Mouse (Mus musculus): ENCODE measurements around the gene Zfp992.
"Not testable (repeated sequence)": the region's sequence is repeated elsewhere in the genome, so short reads cannot be mapped to it uniquely, and the experiment has no call there.

Zfp992 gene

DNA sequence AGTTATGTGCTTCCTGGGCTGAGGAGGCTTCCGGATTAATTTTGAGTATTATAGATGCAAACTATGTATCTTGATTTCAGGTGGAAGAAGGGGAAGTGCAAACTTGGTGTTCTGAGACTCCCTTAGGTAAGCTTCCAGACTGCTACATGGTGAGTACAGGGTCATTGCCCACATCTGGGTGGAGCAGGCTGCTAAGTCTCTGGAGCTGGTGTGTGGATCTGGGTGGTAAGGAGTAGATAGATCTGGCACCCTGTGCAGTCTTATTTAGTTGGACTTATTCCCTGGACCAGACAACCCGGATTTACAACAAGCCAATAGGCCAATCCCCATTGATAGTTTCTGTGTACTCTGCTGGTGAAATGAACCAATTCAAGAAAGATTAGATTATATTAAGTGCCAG, at the start of gene Zfp992:
Gene Zfp992, plus strand, starts transcription at position 74 of the 400 bp plus-strand sequence.
- DNase-seq (ENCODE audit: low spot score in 2 of 2), result not testable (repeated sequence)

DNA sequence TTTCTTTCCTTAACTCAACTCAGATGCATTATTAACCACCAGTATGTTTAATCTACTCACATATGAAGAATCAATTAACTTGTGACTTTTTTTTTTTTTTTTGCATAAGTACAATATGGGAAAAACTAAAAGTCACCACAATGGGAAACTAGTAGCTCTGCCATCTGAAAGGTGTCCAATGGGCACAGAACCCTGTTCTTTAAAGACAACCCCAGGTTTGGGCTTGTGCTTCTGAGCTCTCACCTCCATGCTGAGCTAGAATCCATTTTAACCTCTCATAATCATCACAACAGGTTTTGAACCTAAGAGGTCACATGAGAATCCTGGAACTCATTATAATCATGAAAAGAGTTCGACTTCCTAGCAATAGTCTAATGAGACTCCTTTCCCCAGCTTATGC, 19.4 kb upstream of the Zfp992 start:
- DNase-seq (ENCODE audit: low spot score in 2 of 2), result not testable (repeated sequence)

DNA sequence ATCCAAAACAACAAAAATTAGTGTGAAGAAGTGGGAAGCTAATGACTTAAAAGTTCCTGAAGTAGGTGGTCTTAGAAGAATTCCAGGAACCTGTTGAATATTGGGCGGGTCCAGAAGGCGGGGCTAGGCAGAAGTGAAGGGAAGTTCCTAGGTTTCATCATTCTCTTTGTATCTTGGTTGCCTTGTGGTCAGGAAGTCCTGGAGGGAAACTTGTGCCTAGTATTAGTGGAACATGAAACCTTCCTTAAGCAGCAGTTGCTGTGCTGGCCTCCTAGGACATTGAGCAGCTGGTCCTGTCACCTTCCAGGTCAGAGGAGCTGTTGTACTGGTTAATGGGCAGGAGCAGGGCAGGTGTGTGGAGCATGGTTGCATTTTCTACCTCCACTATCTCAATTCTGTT, 17.9 kb upstream of the Zfp992 start:
- not testable (repeated sequence) for DNase-seq (ENCODE audit: low spot score in 2 of 2)

DNA sequence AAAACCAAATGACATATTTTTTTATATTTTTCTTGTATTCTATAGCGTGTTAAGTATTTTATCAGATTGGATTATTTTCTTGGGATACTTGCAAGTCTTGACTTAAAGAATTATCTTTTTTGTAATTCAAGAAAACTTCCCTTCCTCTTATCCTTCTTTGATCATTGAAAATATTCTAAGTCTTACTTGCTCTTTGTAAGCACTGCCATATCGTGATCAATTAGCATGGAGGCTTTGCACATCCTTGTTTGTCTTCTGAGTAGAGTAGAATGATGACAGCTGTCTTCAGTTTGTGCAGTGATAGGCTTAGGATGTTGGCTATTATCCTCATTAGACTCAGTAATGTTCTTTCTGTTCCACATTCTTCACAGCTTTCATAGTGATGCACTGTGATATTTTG, 13.3 kb upstream of the Zfp992 start:
- DNase-seq (ENCODE audit: low spot score in 2 of 2), result not testable (repeated sequence)

GRCm38 (mm10) chr4:146437256-146437655, 11.6 kb upstream of the Zfp992 start:
- DNase-seq (ENCODE audit: low spot score in 2 of 2), result not testable (repeated sequence)

DNA sequence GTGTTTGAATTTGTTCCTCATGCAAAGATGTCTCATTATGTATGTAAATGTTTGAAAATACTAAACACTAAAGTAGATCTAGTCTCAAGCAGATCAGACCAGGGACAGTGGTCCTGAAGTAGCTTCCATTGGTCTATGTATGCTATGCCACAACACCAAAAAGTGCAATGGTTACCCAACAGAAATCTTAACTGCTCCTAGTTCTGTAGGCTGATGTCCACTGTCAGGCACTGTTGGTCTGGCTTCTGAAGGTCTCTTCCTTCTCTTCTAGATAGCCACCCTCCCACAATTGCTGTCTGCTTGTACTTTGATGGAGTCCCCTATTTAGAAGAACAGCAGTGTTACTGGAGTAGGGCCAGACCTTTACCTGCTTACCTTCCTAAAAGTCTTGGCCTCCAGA, 4.5 kb upstream of the Zfp992 start:
- DNase-seq (ENCODE audit: low spot score in 2 of 2), result not testable (repeated sequence)

GRCm38 (mm10) chr4:146445121-146445520, 3.7 kb upstream of the Zfp992 start:
- DNase-seq (ENCODE audit: low spot score in 2 of 2), result not testable (repeated sequence)

- DNase-seq (ENCODE audit: low spot score in 2 of 2), result not testable (repeated sequence)
Observed at GRCm38 (mm10) chr4:146446135-146446534, 2.7 kb upstream of the Zfp992 start.

DNA sequence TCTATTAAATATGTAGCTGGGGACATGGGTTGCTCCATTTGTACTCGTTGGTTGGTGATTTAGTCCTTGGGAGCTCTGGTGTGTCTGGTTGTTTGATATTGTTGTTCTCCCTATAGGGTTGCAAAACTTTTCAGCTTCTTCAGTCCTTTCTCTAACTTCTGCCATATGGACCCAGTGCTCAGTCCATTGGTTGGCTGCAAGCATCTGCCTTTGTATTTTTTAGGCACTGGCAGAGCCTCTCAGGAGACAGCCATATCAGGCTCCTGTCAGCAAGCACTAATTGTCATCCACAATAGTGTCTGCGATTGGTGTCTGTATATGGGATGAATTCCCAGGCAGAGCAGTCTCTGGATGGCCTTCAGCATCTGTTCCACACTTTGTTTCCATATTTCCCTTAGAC, 1.8 kb upstream of the Zfp992 start:
- not testable (repeated sequence) for DNase-seq (ENCODE audit: low spot score in 2 of 2)

GRCm38 (mm10) chr4:146449711-146450110, 888 bp downstream of the Zfp992 start:
- not testable (repeated sequence) for DNase-seq (ENCODE audit: low spot score in 2 of 2)

GRCm38 (mm10) chr4:146452576-146452975, 3.8 kb downstream of the Zfp992 start:
- not testable (repeated sequence) for DNase-seq (ENCODE audit: low spot score in 2 of 2)

- DNase-seq (ENCODE audit: low spot score in 2 of 2), result not testable (repeated sequence)
Observed at GRCm38 (mm10) chr4:146454170-146454569, 5.3 kb downstream of the Zfp992 start.

DNA sequence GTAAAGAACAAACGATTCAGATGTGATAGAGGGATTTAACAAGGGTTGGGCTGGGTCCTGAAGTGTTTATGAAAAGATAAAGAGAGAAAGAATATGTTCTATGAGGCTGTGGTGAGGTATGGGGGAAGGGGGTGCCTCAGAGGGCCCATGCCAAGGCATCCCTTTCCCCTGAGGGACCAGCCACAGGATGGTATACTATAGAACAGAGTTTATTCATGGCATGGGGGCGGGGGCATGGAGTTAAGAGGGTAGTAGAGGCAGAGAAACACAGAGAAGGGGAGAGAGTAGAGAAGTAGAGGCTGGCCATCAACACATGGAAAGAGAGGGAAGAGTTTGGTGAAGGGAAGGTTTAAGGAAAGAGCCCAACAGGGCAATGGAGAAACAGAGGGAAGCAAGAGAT, 6.1 kb downstream of the Zfp992 start:
- no peak for DNase-seq (ENCODE audit: low spot score in 2 of 2)

GRCm38 (mm10) chr4:146455321-146455721, 6.5 kb downstream of the Zfp992 start:
- no peak for DNase-seq (ENCODE audit: low spot score in 2 of 2)

DNA sequence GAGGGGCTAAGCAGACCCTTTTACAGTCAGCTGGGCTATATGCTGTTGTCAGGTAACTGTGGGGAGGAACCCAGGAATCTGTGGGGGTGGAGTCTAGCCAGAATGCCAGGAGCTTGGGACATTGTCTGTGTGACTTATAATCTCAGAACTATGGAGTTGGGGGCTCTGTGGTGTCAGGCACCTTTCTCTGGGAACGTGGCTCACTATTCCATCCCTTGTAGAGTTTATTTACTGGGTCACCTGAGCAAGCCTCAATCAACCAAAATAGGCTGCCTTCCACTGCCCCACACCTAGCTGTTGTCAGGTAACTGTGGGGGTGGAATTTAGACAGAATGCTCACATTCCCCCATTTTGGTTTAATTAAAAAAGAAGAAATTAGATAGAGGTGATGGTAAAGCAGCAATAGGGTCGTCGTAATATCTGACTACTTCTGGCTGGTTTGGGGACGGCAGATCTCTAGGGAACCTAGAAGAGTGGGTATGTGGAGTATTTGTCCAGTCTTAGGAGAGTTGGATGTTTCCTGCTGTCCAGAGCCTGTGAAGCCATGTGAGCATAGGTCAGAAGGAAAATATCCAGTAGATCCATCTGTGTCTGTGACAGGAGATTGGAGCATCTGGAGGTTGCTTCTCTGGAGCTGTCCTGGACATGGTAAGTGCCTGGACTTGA, 7.4 kb downstream of the Zfp992 start:
- DNase-seq (ENCODE audit: low spot score in 2 of 2), result no peak

GRCm38 (mm10) chr4:146457126-146457525, 8.3 kb downstream of the Zfp992 start:
- no peak for DNase-seq (ENCODE audit: low spot score in 2 of 2)

DNA sequence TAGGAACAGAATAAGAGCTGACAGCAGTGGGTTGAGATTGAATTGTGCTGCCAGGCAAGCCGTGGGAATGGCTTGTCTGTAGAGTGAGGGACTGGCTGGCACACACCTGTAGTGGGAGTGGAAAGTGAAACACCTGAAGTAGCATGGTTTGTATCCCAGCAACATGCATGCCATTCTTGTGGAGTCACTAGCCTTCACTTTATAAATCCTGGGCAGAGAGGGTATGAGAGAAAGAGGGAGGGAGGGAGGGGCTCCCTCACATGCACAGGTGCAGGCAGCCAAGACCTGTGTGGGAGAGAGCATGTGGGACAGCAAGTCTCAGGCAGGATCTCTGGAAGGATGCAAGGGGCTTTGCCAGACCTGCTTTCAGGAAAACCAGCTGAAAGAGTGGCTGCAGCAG, 8.9 kb downstream of the Zfp992 start:
- DNase-seq (ENCODE audit: low spot score in 2 of 2), result no peak

- DNase-seq (ENCODE audit: low spot score in 2 of 2), result not testable (repeated sequence)
Observed at GRCm38 (mm10) chr4:146459822-146460221, 11.0 kb downstream of the Zfp992 start.

DNA sequence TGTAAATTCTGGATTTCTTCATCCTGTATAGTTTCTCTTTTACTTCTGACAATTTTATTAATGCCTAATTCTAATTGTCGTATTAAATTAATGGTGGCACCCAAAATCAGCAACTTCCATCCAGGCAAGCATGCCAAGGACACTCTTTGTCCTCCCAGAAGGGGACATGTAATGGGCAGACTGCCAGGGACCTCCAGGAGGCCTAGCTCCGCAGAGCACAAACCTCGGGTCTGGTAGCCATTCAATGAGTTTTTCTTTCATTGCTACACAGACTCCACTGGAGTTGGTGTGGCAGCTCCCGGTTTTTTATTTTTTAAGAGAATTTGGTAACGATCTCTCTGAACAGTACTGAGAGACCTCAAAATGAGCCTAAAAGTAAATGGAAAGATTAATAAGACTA, 11.9 kb downstream of the Zfp992 start:
- not testable (repeated sequence) for DNase-seq (ENCODE audit: low spot score in 2 of 2)

DNA sequence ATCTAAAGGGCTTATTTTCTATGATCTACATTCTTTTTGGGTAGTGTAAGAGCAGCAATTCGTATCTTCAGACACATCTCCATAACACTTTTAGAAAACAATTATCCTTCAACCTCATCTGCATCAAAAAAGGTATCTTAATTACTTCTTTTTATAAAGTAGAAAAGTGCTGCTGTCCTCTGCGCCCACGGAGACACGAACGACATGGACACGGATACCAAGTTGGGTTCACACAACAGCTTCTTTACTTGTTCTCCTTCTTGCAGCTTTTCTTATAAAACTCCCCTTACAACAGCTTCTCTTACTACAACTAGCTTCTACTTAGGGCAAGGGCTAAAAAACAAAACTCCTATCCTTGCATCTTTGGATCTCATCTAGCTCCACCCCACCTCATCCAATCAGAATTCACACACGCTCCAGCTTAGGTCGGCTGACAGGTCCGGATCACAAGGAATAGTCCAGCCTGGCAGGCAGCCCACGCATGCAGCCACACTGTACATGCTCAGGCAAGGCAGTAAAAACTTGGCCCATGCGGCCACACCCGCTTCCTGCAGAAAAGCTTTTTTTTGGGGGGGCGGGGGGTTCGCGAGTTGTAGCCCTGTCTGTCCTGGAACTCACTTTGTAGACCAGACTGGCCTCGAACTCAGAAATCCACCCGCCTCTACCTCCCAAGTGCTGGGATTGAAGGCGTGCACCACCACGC, 15.0 kb downstream of the Zfp992 start:
- not testable (repeated sequence) for DNase-seq (ENCODE audit: low spot score in 2 of 2)

GRCm38 (mm10) chr4:146469984-146470383, 21.2 kb downstream of the Zfp992 start:
- not testable (repeated sequence) for DNase-seq (ENCODE audit: low spot score in 2 of 2)

- not testable (repeated sequence) for DNase-seq (ENCODE audit: low spot score in 2 of 2)
Observed at GRCm38 (mm10) chr4:146474181-146474580, 25.4 kb downstream of the Zfp992 start.

Data from right cerebral cortex, adult 2 months (tissue).